Mouse (Mus musculus) midbrain, embryonic 10.5 days (tissue): ENCODE data around the gene Olfr126. TPM values are rescaled to one million over a fixed set of nuclear protein-coding genes. Genes with fewer than 3 reads are reported as not detected.

ENCODE experiments used
- DNase-seq: peaks from one replicate; pipeline ENCODE4 v3.0.0-alpha.2; 2017; ENCODE audit warnings: low spot score
- H3K27ac ChIP-seq: fragments of 300-500 bp; sonication (generic); replicated peaks from 2 replicates; pipeline ENCODE4 v1.5.1; 2016; ENCODE audit warnings: mild to moderate bottlenecking
- H3K27me3 ChIP-seq: fragments of 300-500 bp; sonication (generic); 2 replicates; pipeline ENCODE4 v1.6.1; 2016; ENCODE audit warnings: low read depth, mild to moderate bottlenecking; ENCODE audit not compliant: poor library complexity, severe bottlenecking
- H3K36me3 ChIP-seq: fragments of 300-500 bp; sonication (generic); 2 replicates; pipeline ENCODE4 v1.6.1; 2016; ENCODE audit warnings: mild to moderate bottlenecking, moderate library complexity
- H3K4me1 ChIP-seq: fragments of 300-500 bp; sonication (generic); 2 replicates; pipeline ENCODE4 v1.6.1; 2016
- H3K4me3 ChIP-seq: fragments of 300-500 bp; sonication (generic); 2 replicates; pipeline ENCODE4 v1.5.1; 2016; ENCODE audit warnings: mild to moderate bottlenecking, moderate library complexity
- H3K9me3 ChIP-seq: fragments of 300-500 bp; sonication (generic); replicated peaks from 2 replicates; pipeline ENCODE4 v1.6.1; 2016; ENCODE audit warnings: mild to moderate bottlenecking
- WGBS: fragments of 180-500 bp; shearing (Covaris S2); methylation state at CpG from one replicate; pipeline ENCODE4 v1.1.7; 2016; 5-methylcytosine and 5-hydroxymethylcytosine counted together
- polyA plus RNA-seq: library from polyadenylated mRNA; unstranded; fragments of >200 nt; fragmentation: Nextera tagmentation; extraction: Ambion mirVana; gene quantifications from 2 replicates; pipeline ENCODE4 v1.2.1, GENCODE M21; 2016

Gene Olfr126
- polyA plus RNA-seq, result not detected in 2 replicates

DNA sequence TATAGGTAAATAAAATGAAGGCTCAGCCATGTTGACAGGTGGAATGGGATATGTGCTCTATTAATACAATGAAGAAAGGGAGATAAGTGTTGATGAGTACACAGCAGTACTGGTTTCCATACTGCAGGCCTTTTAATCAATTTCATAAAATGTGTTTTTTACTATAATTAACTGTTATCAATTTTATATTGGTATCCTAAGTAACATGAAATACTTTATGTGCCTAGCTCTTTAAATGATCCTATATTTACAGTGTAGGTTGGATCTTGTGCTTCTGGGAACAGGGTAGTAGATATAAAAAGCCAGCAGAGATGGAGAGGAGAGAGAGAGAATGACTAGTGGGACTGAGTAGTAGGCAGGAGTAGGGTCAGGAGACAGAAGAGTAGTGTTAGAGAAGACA, at the start of gene Olfr126:
Olfr126 (plus strand) TSS at position 301 of the 400 bp plus-strand sequence.
- H3K4me3 ChIP-seq, result no peak within 1 kb of the TSS
- no peak for DNase-seq

DNA sequence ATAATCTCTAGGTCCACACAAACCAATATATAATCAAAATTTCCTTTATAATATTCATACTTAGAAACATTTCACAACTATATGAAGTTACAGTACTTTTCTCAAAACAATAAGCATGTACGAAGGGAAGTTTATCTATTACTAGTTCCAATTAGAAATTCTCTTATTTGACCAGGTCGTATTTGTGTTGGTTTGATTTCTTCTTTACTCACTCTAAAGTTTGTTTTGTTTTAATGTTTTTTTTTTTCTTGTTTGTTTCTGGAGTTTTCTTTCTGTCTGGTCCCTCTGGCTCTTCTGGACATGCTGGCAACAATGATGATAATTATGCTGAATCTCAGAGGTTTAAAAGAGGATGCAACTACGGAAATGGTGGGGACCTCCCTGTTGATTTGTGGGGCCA, 47.7 kb upstream of the Olfr126 start, which contains the start of gene Olfr124:
Olfr124 (plus strand) TSS at position 301 of the 400 bp plus-strand sequence.
- 91% methylated on average over 3 of the region's 3 CpGs for WGBS
- DNase-seq, result no peak
- Histone ChIP-seq H3K9me3 (no peaks in the 10 kb centered on the region), H3K4me3 (no peak within 1 kb of the TSS), H3K4me1 (no peaks in the 10 kb centered on the region), H3K27me3 (no peaks in the 10 kb centered on the region), H3K27ac (no peak within 1 kb of the TSS), H3K36me3 (no peaks in the 10 kb centered on the region)

More for the DNA sequence above, at the start of gene Olfr126:
- H3K27me3 ChIP-seq, result no peaks in the 10 kb centered on the region
- no peaks in the 10 kb centered on the region for H3K9me3 ChIP-seq
- no peak within 1 kb of the TSS for H3K27ac ChIP-seq
- no peaks in the 10 kb centered on the region for H3K36me3 ChIP-seq
- no peaks in the 10 kb centered on the region for H3K4me1 ChIP-seq

DNA sequence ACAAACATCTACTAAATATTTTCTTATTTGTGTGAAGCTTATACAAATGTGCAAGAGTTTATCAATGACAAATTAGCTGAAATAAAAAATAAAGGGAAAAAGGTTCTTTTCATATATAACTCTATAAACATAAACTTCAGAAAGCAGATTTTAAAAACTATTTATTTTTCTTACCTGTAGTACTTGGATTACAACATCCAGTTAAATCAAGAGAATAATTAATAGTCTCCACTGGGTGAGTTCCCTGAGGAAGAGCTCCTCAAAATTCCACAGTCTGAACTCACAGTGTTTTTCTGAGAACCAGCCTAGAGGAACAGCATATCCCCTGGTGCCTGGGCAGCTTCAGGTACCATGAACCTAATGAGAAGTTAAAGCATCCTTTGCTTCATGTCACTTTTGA, 14.6 kb upstream of the Olfr126 start, which contains the start of gene Olfr125:
Olfr125 (plus strand) TSS at position 301 of the 400 bp plus-strand sequence.
- H3K4me3 ChIP-seq, result no peak within 1 kb of the TSS
- H3K27ac ChIP-seq, result no peak within 1 kb of the TSS
- H3K36me3 ChIP-seq, result no peaks in the 10 kb centered on the region
- H3K27me3 ChIP-seq, result no peaks in the 10 kb centered on the region
- DNase-seq, result no peak
- H3K9me3 ChIP-seq, result no peaks in the 10 kb centered on the region
- no peaks in the 10 kb centered on the region for H3K4me1 ChIP-seq

DNA sequence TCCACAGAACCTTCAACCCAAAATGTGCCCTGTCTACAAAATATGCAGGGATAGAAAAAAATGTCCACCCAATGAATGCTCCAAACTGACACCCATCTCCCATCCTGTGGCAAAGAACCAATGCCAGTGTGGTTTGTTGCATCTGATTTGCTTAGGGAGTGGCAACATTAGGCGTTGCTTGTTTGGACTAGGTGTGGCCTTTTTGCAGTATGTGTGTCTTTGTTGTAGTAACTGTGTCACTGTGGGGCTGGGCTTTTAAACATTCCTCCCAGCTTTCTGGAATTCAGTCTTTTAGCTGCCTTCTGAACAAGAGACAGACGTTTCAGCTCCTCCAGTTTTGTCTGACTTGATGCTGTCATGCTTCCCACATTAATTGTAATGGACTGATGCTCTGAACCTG, 16.6 kb downstream of the Olfr126 start:
- no peaks in the 10 kb centered on the region for H3K4me1 ChIP-seq
- peaks cover 9% of the 10 kb centered on the region; the same call in 1 of the 2 replicates for H3K9me3 ChIP-seq
- DNase-seq, result no peak
- H3K36me3 ChIP-seq, result no peaks in the 10 kb centered on the region
- no peak overlapping the region for H3K4me3 ChIP-seq
- no peaks in the 10 kb centered on the region for H3K27me3 ChIP-seq
- no peak overlapping the region for H3K27ac ChIP-seq
- WGBS, result 79% methylated on average over 2 of the region's 2 CpGs

DNA sequence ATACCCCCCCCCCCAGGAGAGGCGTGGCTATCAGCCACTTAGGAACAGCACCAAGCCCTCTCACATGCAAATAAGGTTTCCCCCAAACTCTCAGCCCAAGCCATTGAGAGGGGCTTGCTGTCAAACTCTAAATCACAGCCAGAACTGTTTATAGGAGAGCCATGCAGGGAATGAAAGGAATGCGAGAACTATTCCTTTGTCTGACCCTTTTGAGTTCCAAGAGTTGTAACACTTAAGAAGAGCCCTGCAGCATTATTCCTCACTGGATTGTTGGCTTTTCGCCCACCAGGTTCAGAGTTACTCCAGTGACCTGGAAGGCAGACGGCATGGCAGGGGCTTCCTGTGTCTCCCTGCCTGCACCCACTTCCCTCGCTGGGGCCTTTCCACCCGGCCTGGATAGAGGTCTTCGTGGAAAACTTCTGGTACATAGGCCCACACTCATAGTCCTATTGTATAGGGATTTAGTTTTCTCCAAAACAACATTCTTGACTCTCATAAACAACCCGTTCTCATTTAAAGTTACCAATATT, 22.5 kb downstream of the Olfr126 start:
- H3K4me1 ChIP-seq, result peaks cover 5% of the 10 kb centered on the region
- 27% methylated on average over 8 of the region's 8 CpGs for WGBS
- H3K9me3 ChIP-seq, result no peaks in the 10 kb centered on the region; the same call in 1 of the 2 replicates
- no peaks in the 10 kb centered on the region for H3K36me3 ChIP-seq
- H3K27me3 ChIP-seq, result no peaks in the 10 kb centered on the region
- H3K4me3 ChIP-seq, result no peak overlapping the region
- H3K27ac ChIP-seq, result no peak overlapping the region
- DNase-seq, result no peak

DNA sequence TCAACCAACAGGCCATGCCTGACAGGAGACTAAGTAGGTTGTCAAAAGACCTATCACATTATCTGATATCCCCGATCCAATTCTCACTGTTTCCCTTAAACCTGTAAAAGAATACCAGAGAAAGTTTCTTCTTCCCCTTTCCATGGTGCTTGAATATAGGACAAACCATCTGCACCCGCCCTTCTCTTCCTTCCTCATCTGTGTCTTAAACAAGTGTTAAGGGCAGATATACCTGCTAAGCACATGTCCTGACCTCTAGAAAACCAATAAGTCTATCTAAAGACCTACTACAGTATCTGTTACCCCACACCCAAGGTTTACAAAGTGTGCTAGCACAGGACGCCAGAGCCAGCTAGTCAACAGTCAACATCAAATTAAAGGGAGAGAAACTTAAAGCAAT, 26.5 kb downstream of the Olfr126 start:
- 84% methylated on average over 3 of the region's 3 CpGs for WGBS
- Histone ChIP-seq H3K4me3 (no peak overlapping the region), H3K27ac (no peak overlapping the region), H3K27me3 (no peaks in the 10 kb centered on the region), H3K36me3 (no peaks in the 10 kb centered on the region), H3K9me3 (no peaks in the 10 kb centered on the region), H3K4me1 (peaks cover 5% of the 10 kb centered on the region)
- DNase-seq, result no peak

DNA sequence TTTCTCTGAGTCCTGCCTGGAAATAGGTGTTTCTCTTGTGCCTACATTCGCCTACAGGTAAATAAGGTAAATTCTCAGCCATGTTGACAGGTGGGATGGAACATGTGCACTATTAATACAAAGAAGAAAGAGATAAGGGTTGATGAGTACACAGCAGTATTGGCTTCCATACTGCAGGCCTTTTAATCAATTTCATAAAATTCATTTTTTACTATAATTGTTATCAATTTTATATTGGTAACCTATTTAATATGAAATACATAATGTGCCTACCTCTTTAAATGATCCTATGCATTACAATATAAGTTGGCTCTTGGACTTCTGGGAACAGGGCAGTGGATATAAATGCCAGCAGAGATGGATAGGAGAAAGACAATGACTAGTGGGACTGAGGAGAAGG, 52.9 kb downstream of the Olfr126 start, which contains the start of gene Olfr127:
Olfr127 (plus strand) TSS at position 301 of the 400 bp plus-strand sequence.
- H3K27me3 ChIP-seq, result no peaks in the 10 kb centered on the region
- no peak within 1 kb of the TSS for H3K4me3 ChIP-seq
- no peaks in the 10 kb centered on the region for H3K36me3 ChIP-seq
- no peaks in the 10 kb centered on the region for H3K4me1 ChIP-seq
- WGBS, result 79% methylated on average over 1 of the region's 1 CpGs
- H3K27ac ChIP-seq, result no peak within 1 kb of the TSS
- H3K9me3 ChIP-seq, result no peaks in the 10 kb centered on the region
- no peak for DNase-seq

Other genes starting within 250 kb of the Olfr126 start
- gene Olfr115, start 220.4 kb upstream of the Olfr126 start, polyA plus RNA-seq, result not detected in 2 replicates
- not detected in 2 replicates for gene Olfr116, start 220.3 kb upstream of the Olfr126 start, polyA plus RNA-seq
- gene Olfr117, start 183.7 kb upstream of the Olfr126 start, polyA plus RNA-seq, result not detected in 2 replicates
- not detected in 2 replicates for gene Olfr118, start 180.5 kb upstream of the Olfr126 start, polyA plus RNA-seq
- not detected in 2 replicates for gene Olfr119, start 150.9 kb upstream of the Olfr126 start, polyA plus RNA-seq
- not detected in 2 replicates for gene Olfr120, start 125.7 kb upstream of the Olfr126 start, polyA plus RNA-seq
- not detected in 2 replicates for gene Olfr121, start 98.6 kb upstream of the Olfr126 start, polyA plus RNA-seq
- not detected in 2 replicates for gene Olfr122, start 78.9 kb upstream of the Olfr126 start, polyA plus RNA-seq
- not detected in 2 replicates for gene Olfr123, start 54.0 kb upstream of the Olfr126 start, polyA plus RNA-seq
- gene Olfr124, start 47.6 kb upstream of the Olfr126 start, polyA plus RNA-seq, result not detected in 2 replicates
- gene Olfr125, start 14.5 kb upstream of the Olfr126 start, polyA plus RNA-seq, result not detected in 2 replicates
- not detected in 2 replicates for gene Olfr127, start 53.0 kb downstream of the Olfr126 start, polyA plus RNA-seq
- gene Olfr128, start 73.1 kb downstream of the Olfr126 start, polyA plus RNA-seq, result not detected in 2 replicates
- not detected in 2 replicates for gene Olfr761, start 105.6 kb downstream of the Olfr126 start, polyA plus RNA-seq
- not detected in 2 replicates for gene Olfr129, start 212.6 kb downstream of the Olfr126 start, polyA plus RNA-seq
- gene Olfr130, start 216.4 kb downstream of the Olfr126 start, polyA plus RNA-seq, result not detected in 2 replicates
- gene Olfr131, start 241.2 kb downstream of the Olfr126 start, polyA plus RNA-seq, result not detected in 2 replicates